Mouse (Mus musculus) lung, postnatal 0 days (tissue): ENCODE measurements around the gene Antxr1.

Experiments
- CTCF ChIP-seq: IDR thresholded peaks from 2 replicates; pipeline ENCODE4 v1.5.1; 2016; ENCODE audit warnings: antibody characterized with exemption, mild to moderate bottlenecking
- EP300 ChIP-seq: IDR thresholded peaks from 2 replicates; pipeline ENCODE4 v1.6.1; 2016; ENCODE audit warnings: antibody characterized with exemption, mild to moderate bottlenecking, control low read depth

DNA sequence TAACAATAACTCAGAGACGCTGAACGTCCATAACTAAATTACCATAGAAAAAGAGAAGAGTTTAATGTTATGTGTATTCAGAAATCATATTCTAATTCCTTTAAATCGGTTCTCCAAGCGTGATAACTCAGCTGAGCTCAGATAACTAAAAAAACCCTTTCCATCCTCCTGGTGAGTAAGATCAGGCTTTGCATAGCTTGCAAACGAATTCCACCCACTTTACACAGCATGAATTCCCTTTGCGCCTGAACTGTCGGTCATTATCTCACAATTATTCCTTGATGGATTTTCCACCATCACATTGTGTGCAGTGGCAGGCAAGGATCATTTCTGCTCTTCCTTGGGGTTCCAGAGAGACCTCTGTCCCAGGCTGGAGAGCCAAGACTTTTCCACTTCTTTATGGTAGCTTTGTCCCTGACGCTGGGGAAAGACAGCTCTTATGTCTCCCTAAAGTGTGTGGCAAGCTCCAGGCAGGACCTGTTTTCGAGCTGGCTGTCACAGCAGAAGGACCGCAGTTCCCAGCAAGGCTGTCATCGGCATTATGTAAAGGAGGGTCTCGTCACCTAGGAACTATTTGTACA is 201.6 kb downstream of the Antxr1 start:
- TF ChIP-seq CTCF = no peak
- TF ChIP-seq EP300 = no peak
